Mouse (Mus musculus): Measurements from ENCODE around the gene Rbm15b. TPM values are rescaled to one million over a fixed set of nuclear protein-coding genes. Genes with fewer than 3 reads are reported as not detected.

Gene Rbm15b
- polyA plus RNA-seq, 1 experiment from 2014 or later: 23.1 TPM

- peak overlapping the region; percentile 95 for H3K9ac ChIP-seq (ENCODE audit: low read length)
- no peaks in the 10 kb centered on the region for H3K27me3 ChIP-seq (ENCODE audit: control insufficient read depth, insufficient read depth, low read length)
- ATAC-seq (ENCODE audit: insufficient number of reproducible peaks, low FRiP score, low TSS enrichment, low read depth) (no peak), DNase-seq (ENCODE audit: low spot score) (no peak)
- H3K9me3 ChIP-seq (ENCODE audit: control insufficient read depth, low read length): no peaks in the 10 kb centered on the region
- H3K4me2 ChIP-seq (ENCODE audit: low read depth, severe bottlenecking): peak overlapping the region; percentile 70
- peaks cover 11% of the 10 kb centered on the region; the same call in 1 of the 2 replicates for H3K36me3 ChIP-seq (ENCODE audit: control insufficient read depth, insufficient read depth, low read length)
- H3K4me3 ChIP-seq (ENCODE audit: low read depth, low read length): peak overlapping the region; percentile 93
- peaks cover 11% of the 10 kb centered on the region for H3K4me1 ChIP-seq (ENCODE audit: control insufficient read depth, insufficient read depth, low read length)
- H3K27ac ChIP-seq (replicated peaks; ENCODE audit: low read depth, low read length): no peak overlapping the region
- WGBS: 66% methylated on average over 8 of the region's 8 CpGs
These were observed 3.4 kb upstream of the Rbm15b start for GRCm38 (mm10) chr9:106890496-106891240.

- WGBS: 84% methylated on average over 9 of the region's 9 CpGs
- no peak for ATAC-seq (ENCODE audit: insufficient number of reproducible peaks, low FRiP score, low TSS enrichment, low read depth)
These were observed 2.1 kb upstream of the Rbm15b start for GRCm38 (mm10) chr9:106889321-106889720.

GRCm38 (mm10) chr9:106888346-106888745, 1.1 kb upstream of the Rbm15b start:
- WGBS: 98% methylated on average over 3 of the region's 3 CpGs
- H3K36me3 ChIP-seq (ENCODE audit: control insufficient read depth, insufficient read depth, low read length): peaks cover 16% of the 10 kb centered on the region; the same call in 1 of the 2 replicates
- no peak overlapping the region for H3K27ac ChIP-seq (replicated peaks; ENCODE audit: low read depth, low read length)
- H3K4me1 ChIP-seq (ENCODE audit: control insufficient read depth, insufficient read depth, low read length): peaks cover 31% of the 10 kb centered on the region
- H3K4me2 ChIP-seq (ENCODE audit: low read depth, severe bottlenecking): no peak overlapping the region
- DNase-seq (ENCODE audit: low spot score): no peak
- no peak overlapping the region for H3K9ac ChIP-seq (ENCODE audit: low read length)
- H3K27me3 ChIP-seq (ENCODE audit: control insufficient read depth, insufficient read depth, low read length): no peaks in the 10 kb centered on the region
- no peaks in the 10 kb centered on the region for H3K9me3 ChIP-seq (ENCODE audit: control insufficient read depth, low read length)
- no peak for ATAC-seq (ENCODE audit: insufficient number of reproducible peaks, low FRiP score, low TSS enrichment, low read depth)
- no peak overlapping the region for H3K4me3 ChIP-seq (ENCODE audit: low read depth, low read length)

More at GRCm38 (mm10) chr9:106889321-106889720, 2.1 kb upstream of the Rbm15b start:
- Histone ChIP-seq H3K9me3 (ENCODE audit: control insufficient read depth, low read length) (no peaks in the 10 kb centered on the region), H3K4me1 (ENCODE audit: control insufficient read depth, insufficient read depth, low read length) (peaks cover 23% of the 10 kb centered on the region), H3K4me3 (ENCODE audit: low read depth, low read length) (no peak overlapping the region), H3K27me3 (ENCODE audit: control insufficient read depth, insufficient read depth, low read length) (no peaks in the 10 kb centered on the region), H3K27ac (replicated peaks; ENCODE audit: low read depth, low read length) (no peak overlapping the region), H3K9ac (ENCODE audit: low read length) (no peak overlapping the region), H3K4me2 (ENCODE audit: low read depth, severe bottlenecking) (no peak overlapping the region), H3K36me3 (ENCODE audit: control insufficient read depth, insufficient read depth, low read length) (peaks cover 13% of the 10 kb centered on the region; the same call in 1 of the 2 replicates)
- DNase-seq (ENCODE audit: low spot score): no peak

GRCm38 (mm10) chr9:106885901-106886731, 1.1 kb downstream of the Rbm15b start:
- WGBS: under 1% methylated on average over 85 of the region's 107 CpGs

GRCm38 (mm10) chr9:106884996-106885900, 2.0 kb downstream of the Rbm15b start:
- no peaks in the 10 kb centered on the region for H3K9me3 ChIP-seq (ENCODE audit: control insufficient read depth, low read length)
- ATAC-seq (ENCODE audit: insufficient number of reproducible peaks, low FRiP score, low TSS enrichment, low read depth) (no peak), DNase-seq (ENCODE audit: low spot score) (peak; percentile 63)
- H3K9ac ChIP-seq (ENCODE audit: low read length): peak overlapping the region; percentile 99
- peak overlapping the region; percentile 98 for H3K4me2 ChIP-seq (ENCODE audit: low read depth, severe bottlenecking)
- H3K36me3 ChIP-seq (ENCODE audit: control insufficient read depth, insufficient read depth, low read length): peaks cover 21% of the 10 kb centered on the region
- H3K4me3 ChIP-seq (ENCODE audit: low read depth, low read length): peak overlapping the region; percentile 97
- WGBS: 19% methylated on average over 44 of the region's 44 CpGs
- peaks cover 29% of the 10 kb centered on the region for H3K4me1 ChIP-seq (ENCODE audit: control insufficient read depth, insufficient read depth, low read length)
- H3K27ac ChIP-seq (replicated peaks; ENCODE audit: low read depth, low read length): no peak overlapping the region; the same call in 1 of the 2 replicates
- no peaks in the 10 kb centered on the region for H3K27me3 ChIP-seq (ENCODE audit: control insufficient read depth, insufficient read depth, low read length)

More at GRCm38 (mm10) chr9:106885901-106886731, 1.1 kb downstream of the Rbm15b start:
- Histone ChIP-seq H3K4me1 (ENCODE audit: control insufficient read depth, insufficient read depth, low read length) (peaks cover 37% of the 10 kb centered on the region), H3K9ac (ENCODE audit: low read length) (peak overlapping the region; percentile 99), H3K36me3 (ENCODE audit: control insufficient read depth, insufficient read depth, low read length) (peaks cover 20% of the 10 kb centered on the region), H3K9me3 (ENCODE audit: control insufficient read depth, low read length) (no peaks in the 10 kb centered on the region), H3K4me3 (ENCODE audit: low read depth, low read length) (peak overlapping the region; percentile 97), H3K27ac (replicated peaks; ENCODE audit: low read depth, low read length) (peak overlapping the region; percentile 83), H3K4me2 (ENCODE audit: low read depth, severe bottlenecking) (peak overlapping the region; percentile 98), H3K27me3 (ENCODE audit: control insufficient read depth, insufficient read depth, low read length) (no peaks in the 10 kb centered on the region)
- no peak for ATAC-seq (ENCODE audit: insufficient number of reproducible peaks, low FRiP score, low TSS enrichment, low read depth)
- DNase-seq (ENCODE audit: low spot score): peak; percentile 67

GRCm38 (mm10) chr9:106884306-106884705, 2.9 kb downstream of the Rbm15b start:
- Histone ChIP-seq H3K4me1 (ENCODE audit: control insufficient read depth, insufficient read depth, low read length) (peaks cover 26% of the 10 kb centered on the region), H3K27ac (replicated peaks; ENCODE audit: low read depth, low read length) (no peak overlapping the region)
- DNase-seq (ENCODE audit: low spot score): peak; percentile 42

GRCm38 (mm10) chr9:106883085-106883484, 4.1 kb downstream of the Rbm15b start:
- Histone ChIP-seq H3K27ac (replicated peaks; ENCODE audit: low read depth, low read length) (no peak overlapping the region), H3K9ac (ENCODE audit: low read length) (no peak overlapping the region), H3K27me3 (ENCODE audit: control insufficient read depth, insufficient read depth, low read length) (no peaks in the 10 kb centered on the region), H3K4me2 (ENCODE audit: low read depth, severe bottlenecking) (peak overlapping the region; percentile 34; the same call in 1 of the 2 replicates), H3K4me1 (ENCODE audit: control insufficient read depth, insufficient read depth, low read length) (peaks cover 26% of the 10 kb centered on the region), H3K4me3 (ENCODE audit: low read depth, low read length) (peak overlapping the region; percentile 10; the same call in 1 of the 2 replicates), H3K9me3 (ENCODE audit: control insufficient read depth, low read length) (no peaks in the 10 kb centered on the region), H3K36me3 (ENCODE audit: control insufficient read depth, insufficient read depth, low read length) (peaks cover 12% of the 10 kb centered on the region)
- no peak for DNase-seq (ENCODE audit: low spot score)
- ATAC-seq (ENCODE audit: insufficient number of reproducible peaks, low FRiP score, low TSS enrichment, low read depth): no peak
- 83% methylated on average over 3 of the region's 3 CpGs for WGBS

More at GRCm38 (mm10) chr9:106884306-106884705, 2.9 kb downstream of the Rbm15b start:
- WGBS: 33% methylated on average over 16 of the region's 16 CpGs
- Histone ChIP-seq H3K27me3 (ENCODE audit: control insufficient read depth, insufficient read depth, low read length) (no peaks in the 10 kb centered on the region), H3K9me3 (ENCODE audit: control insufficient read depth, low read length) (no peaks in the 10 kb centered on the region), H3K9ac (ENCODE audit: low read length) (peak overlapping the region; percentile 99), H3K36me3 (ENCODE audit: control insufficient read depth, insufficient read depth, low read length) (peaks cover 15% of the 10 kb centered on the region), H3K4me3 (ENCODE audit: low read depth, low read length) (peak overlapping the region; percentile 97), H3K4me2 (ENCODE audit: low read depth, severe bottlenecking) (peak overlapping the region; percentile 98)
- ATAC-seq (ENCODE audit: insufficient number of reproducible peaks, low FRiP score, low TSS enrichment, low read depth): no peak

Data from limb, embryonic 11.5 days (tissue).